Mouse (Mus musculus): ENCODE results near the gene Serpina3g. TPM values are rescaled to one million over a fixed set of nuclear protein-coding genes. Genes with fewer than 3 reads are reported as not detected.

Gene Serpina3g
- 1.2 TPM in 1 of 2 replicates, not detected in the other for polyA plus RNA-seq (2011; ENCODE audit: insufficient read depth, insufficient read length, low read depth, missing spikeins)

- no peak within 1 kb of the TSS for H3K9ac ChIP-seq (ENCODE audit: low read depth, poor library complexity, severe bottlenecking)
- TF ChIP-seq CTCF (IDR thresholded peaks at IDR 0.05; ENCODE audit: low read depth, low read length) = no peak
- TF ChIP-seq EP300 (IDR thresholded peaks at IDR 0.05; ENCODE audit: insufficient read depth, low read depth, low read length) = no peak
- no peak for TF ChIP-seq POLR2A (IDR thresholded peaks at IDR 0.05; ENCODE audit: insufficient read depth, low read length)
- H3K27ac ChIP-seq (ENCODE audit: insufficient read depth, low read length) = no peak within 1 kb of the TSS
These were observed at the start of gene Serpina3g for GRCm38 (mm10) chr12:104235915-104236314. Serpina3g (plus strand) TSS chr12:104236245.

GRCm38 (mm10) chr12:104189246-104189645 is 46.8 kb upstream of the Serpina3g start:
- Histone ChIP-seq H3K9ac (ENCODE audit: low read depth, poor library complexity, severe bottlenecking) (no peak overlapping the region), H3K9me3 (replicated peaks; ENCODE audit: control insufficient read depth, insufficient read depth, low read length, poor library complexity, severe bottlenecking) (no peaks in the 10 kb centered on the region), H3K27me3 (ENCODE audit: control insufficient read depth, insufficient read depth, low read length, poor library complexity, severe bottlenecking) (no peaks in the 10 kb centered on the region), H3K27ac (ENCODE audit: insufficient read depth, low read length) (no peak overlapping the region), H3K4me3 (ENCODE audit: low read depth, low read length) (no peak overlapping the region), H3K36me3 (ENCODE audit: control insufficient read depth, insufficient read depth, low read length, poor library complexity, severe bottlenecking) (no peaks in the 10 kb centered on the region), H3K4me1 (ENCODE audit: control insufficient read depth, insufficient read depth, low read length) (no peaks in the 10 kb centered on the region)
- no peak for TF ChIP-seq CTCF (IDR thresholded peaks at IDR 0.05; ENCODE audit: low read depth, low read length)
- no peak for TF ChIP-seq EP300 (IDR thresholded peaks at IDR 0.05; ENCODE audit: insufficient read depth, low read depth, low read length)
- no peak for TF ChIP-seq POLR2A (IDR thresholded peaks at IDR 0.05; ENCODE audit: insufficient read depth, low read length)

More at GRCm38 (mm10) chr12:104235915-104236314, at the start of gene Serpina3g:
- Histone ChIP-seq H3K4me3 (ENCODE audit: low read depth, low read length) (no peak within 1 kb of the TSS), H3K36me3 (ENCODE audit: control insufficient read depth, insufficient read depth, low read length, poor library complexity, severe bottlenecking) (no peaks in the 10 kb centered on the region), H3K9me3 (replicated peaks; ENCODE audit: control insufficient read depth, insufficient read depth, low read length, poor library complexity, severe bottlenecking) (no peaks in the 10 kb centered on the region; the same call in 1 of the 2 replicates), H3K27me3 (ENCODE audit: control insufficient read depth, insufficient read depth, low read length, poor library complexity, severe bottlenecking) (no peaks in the 10 kb centered on the region), H3K4me1 (ENCODE audit: control insufficient read depth, insufficient read depth, low read length) (no peaks in the 10 kb centered on the region)

GRCm38 (mm10) chr12:104190852-104191251 is 45.2 kb upstream of the Serpina3g start:
- no peaks in the 10 kb centered on the region for H3K27me3 ChIP-seq (ENCODE audit: control insufficient read depth, insufficient read depth, low read length, poor library complexity, severe bottlenecking)
- no peaks in the 10 kb centered on the region for H3K36me3 ChIP-seq (ENCODE audit: control insufficient read depth, insufficient read depth, low read length, poor library complexity, severe bottlenecking)
- H3K4me1 ChIP-seq (ENCODE audit: control insufficient read depth, insufficient read depth, low read length) = no peaks in the 10 kb centered on the region
- H3K9ac ChIP-seq (ENCODE audit: low read depth, poor library complexity, severe bottlenecking) = no peak overlapping the region
- H3K4me3 ChIP-seq (ENCODE audit: low read depth, low read length) = no peak overlapping the region
- TF ChIP-seq CTCF (IDR thresholded peaks at IDR 0.05; ENCODE audit: low read depth, low read length) (no peak), EP300 (IDR thresholded peaks at IDR 0.05; ENCODE audit: insufficient read depth, low read depth, low read length) (no peak), POLR2A (IDR thresholded peaks at IDR 0.05; ENCODE audit: insufficient read depth, low read length) (no peak)
- H3K9me3 ChIP-seq (replicated peaks; ENCODE audit: control insufficient read depth, insufficient read depth, low read length, poor library complexity, severe bottlenecking) = no peaks in the 10 kb centered on the region
- no peak overlapping the region for H3K27ac ChIP-seq (ENCODE audit: insufficient read depth, low read length)

- H3K27ac ChIP-seq (ENCODE audit: insufficient read depth, low read length) = no peak overlapping the region
- no peak overlapping the region for H3K9ac ChIP-seq (ENCODE audit: low read depth, poor library complexity, severe bottlenecking)
- H3K36me3 ChIP-seq (ENCODE audit: control insufficient read depth, insufficient read depth, low read length, poor library complexity, severe bottlenecking) = no peaks in the 10 kb centered on the region
- no peaks in the 10 kb centered on the region for H3K9me3 ChIP-seq (replicated peaks; ENCODE audit: control insufficient read depth, insufficient read depth, low read length, poor library complexity, severe bottlenecking)
- no peak for TF ChIP-seq POLR2A (IDR thresholded peaks at IDR 0.05; ENCODE audit: insufficient read depth, low read length)
- H3K27me3 ChIP-seq (ENCODE audit: control insufficient read depth, insufficient read depth, low read length, poor library complexity, severe bottlenecking) = no peaks in the 10 kb centered on the region
- no peak overlapping the region for H3K4me3 ChIP-seq (ENCODE audit: low read depth, low read length)
- no peaks in the 10 kb centered on the region for H3K4me1 ChIP-seq (ENCODE audit: control insufficient read depth, insufficient read depth, low read length)
These were observed 26.9 kb upstream of the Serpina3g start for GRCm38 (mm10) chr12:104209149-104209548.

- TF ChIP-seq POLR2A (IDR thresholded peaks at IDR 0.05; ENCODE audit: insufficient read depth, low read length) = no peak
- TF ChIP-seq EP300 (IDR thresholded peaks at IDR 0.05; ENCODE audit: insufficient read depth, low read depth, low read length) = no peak
- no peak for TF ChIP-seq CTCF (IDR thresholded peaks at IDR 0.05; ENCODE audit: low read depth, low read length)
- no peak overlapping the region for H3K4me3 ChIP-seq (ENCODE audit: low read depth, low read length)
- H3K27ac ChIP-seq (ENCODE audit: insufficient read depth, low read length) = no peak overlapping the region
- no peaks in the 10 kb centered on the region for H3K36me3 ChIP-seq (ENCODE audit: control insufficient read depth, insufficient read depth, low read length, poor library complexity, severe bottlenecking)
- H3K4me1 ChIP-seq (ENCODE audit: control insufficient read depth, insufficient read depth, low read length) = no peaks in the 10 kb centered on the region
- H3K9me3 ChIP-seq (replicated peaks; ENCODE audit: control insufficient read depth, insufficient read depth, low read length, poor library complexity, severe bottlenecking) = no peaks in the 10 kb centered on the region
- H3K27me3 ChIP-seq (ENCODE audit: control insufficient read depth, insufficient read depth, low read length, poor library complexity, severe bottlenecking) = no peaks in the 10 kb centered on the region
- no peak overlapping the region for H3K9ac ChIP-seq (ENCODE audit: low read depth, poor library complexity, severe bottlenecking)
These were observed 26.2 kb upstream of the Serpina3g start for GRCm38 (mm10) chr12:104209802-104210201.

- no peaks in the 10 kb centered on the region for H3K27me3 ChIP-seq (ENCODE audit: control insufficient read depth, insufficient read depth, low read length, poor library complexity, severe bottlenecking)
- H3K9ac ChIP-seq (ENCODE audit: low read depth, poor library complexity, severe bottlenecking) = no peak overlapping the region
- no peak overlapping the region for H3K27ac ChIP-seq (ENCODE audit: insufficient read depth, low read length)
- no peak overlapping the region for H3K4me3 ChIP-seq (ENCODE audit: low read depth, low read length)
- no peaks in the 10 kb centered on the region for H3K36me3 ChIP-seq (ENCODE audit: control insufficient read depth, insufficient read depth, low read length, poor library complexity, severe bottlenecking)
- H3K9me3 ChIP-seq (replicated peaks; ENCODE audit: control insufficient read depth, insufficient read depth, low read length, poor library complexity, severe bottlenecking) = no peaks in the 10 kb centered on the region
- no peaks in the 10 kb centered on the region for H3K4me1 ChIP-seq (ENCODE audit: control insufficient read depth, insufficient read depth, low read length)
- no peak for TF ChIP-seq EP300 (IDR thresholded peaks at IDR 0.05; ENCODE audit: insufficient read depth, low read depth, low read length)
- TF ChIP-seq POLR2A (IDR thresholded peaks at IDR 0.05; ENCODE audit: insufficient read depth, low read length) = no peak
- no peak for TF ChIP-seq CTCF (IDR thresholded peaks at IDR 0.05; ENCODE audit: low read depth, low read length)
These were observed 22.2 kb upstream of the Serpina3g start for GRCm38 (mm10) chr12:104213689-104214444.
